Mouse (Mus musculus) fibroblast of lung, adult 2 months (primary cell): ENCODE measurements around the gene Ptms.

Experiments
- DNase-seq: peaks from one replicate; pipeline ENCODE4 v3.0.0-alpha.2; 2011; ENCODE audit warnings: low read depth

Ptms gene

DNA sequence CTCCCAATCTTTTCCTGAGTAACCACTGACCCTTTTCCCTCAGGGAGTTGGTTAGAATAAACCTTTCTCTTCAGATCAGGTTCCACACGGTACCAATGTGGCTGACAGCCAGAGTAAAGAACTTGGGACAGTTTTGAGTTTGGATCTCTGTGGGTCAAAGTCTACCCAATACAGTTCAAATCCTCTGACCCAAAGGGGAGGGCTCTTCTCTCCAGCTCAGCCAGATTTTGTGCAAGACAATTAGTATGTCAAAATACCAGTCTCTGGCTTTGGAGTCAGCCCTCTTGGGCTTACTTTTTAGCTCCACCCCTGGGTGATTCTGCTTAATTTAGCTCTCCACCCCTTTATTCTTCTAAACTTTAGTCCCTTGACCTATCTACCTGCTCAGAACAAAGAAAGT, 10.3 kb upstream of the Ptms start:
- DNase-seq = no peak

DNA sequence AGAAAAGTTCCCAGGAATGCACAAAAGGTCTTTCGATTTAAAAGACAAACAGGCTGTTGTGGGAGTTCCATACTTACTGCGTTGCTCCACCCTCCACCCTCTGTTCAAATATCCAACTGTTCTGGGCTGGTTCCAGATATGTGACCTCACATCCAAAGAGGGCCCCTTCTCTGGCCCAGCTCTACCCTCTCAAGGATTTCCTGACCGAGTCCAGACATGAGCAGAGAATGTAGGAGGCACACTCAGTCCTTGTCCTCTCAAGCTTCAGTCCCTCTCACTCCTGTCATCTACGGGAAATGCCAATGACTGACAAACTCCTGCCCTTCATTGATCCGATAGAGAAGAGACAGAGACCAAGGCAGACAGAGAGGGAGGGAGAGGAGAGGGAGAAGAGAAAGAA, 6.0 kb upstream of the Ptms start:
- no peak for DNase-seq

DNA sequence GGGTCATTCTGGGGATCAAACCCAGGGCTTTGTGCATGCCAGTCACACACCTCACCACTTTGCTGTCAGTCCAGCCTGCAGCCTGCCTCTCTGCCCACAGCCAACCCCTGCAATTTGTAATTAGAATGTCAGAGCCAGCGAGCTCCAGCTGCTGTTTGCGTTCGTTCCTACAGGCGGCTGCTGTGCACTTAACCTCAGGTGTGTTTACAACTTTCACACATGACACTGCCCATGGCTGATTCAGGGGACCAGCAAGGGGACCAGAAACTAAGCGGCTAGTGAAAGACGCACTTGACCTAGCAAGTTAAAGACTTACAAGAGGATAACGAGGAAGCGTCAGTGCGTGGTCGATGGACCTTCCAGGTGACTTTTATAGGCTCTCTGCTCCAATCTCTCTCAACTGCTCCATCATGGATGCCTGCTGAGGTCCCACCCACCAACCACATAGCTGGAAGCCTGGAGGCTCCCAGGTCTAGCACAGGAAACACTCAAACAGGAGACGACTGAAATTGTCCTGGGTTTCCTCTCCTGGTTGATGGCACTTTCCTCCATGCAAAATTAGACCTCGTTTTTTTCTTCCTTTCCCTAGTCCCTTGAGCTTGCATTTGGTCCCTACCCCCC, 5.4 kb upstream of the Ptms start:
- no peak for DNase-seq

DNA sequence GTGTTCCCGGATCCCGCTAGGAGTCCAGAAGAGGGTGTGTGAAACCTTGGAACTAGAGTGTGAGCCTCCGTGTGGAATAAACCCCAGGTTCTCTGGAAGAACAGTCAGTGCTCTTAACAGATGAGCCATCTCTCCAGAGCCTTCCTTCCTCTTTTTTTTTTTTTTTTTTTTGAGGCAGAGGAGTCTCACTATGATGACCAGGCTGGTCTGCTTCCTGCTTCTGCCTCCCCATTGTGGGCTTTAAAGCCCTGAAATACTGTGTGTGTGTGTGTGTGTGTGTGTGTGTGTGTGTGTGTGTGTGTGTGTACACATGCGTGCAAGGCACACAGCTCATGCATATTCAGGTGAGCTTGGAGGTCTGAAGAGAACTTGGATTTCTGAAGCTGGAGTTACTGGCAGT, 1.6 kb upstream of the Ptms start:
- DNase-seq = no peak

DNA sequence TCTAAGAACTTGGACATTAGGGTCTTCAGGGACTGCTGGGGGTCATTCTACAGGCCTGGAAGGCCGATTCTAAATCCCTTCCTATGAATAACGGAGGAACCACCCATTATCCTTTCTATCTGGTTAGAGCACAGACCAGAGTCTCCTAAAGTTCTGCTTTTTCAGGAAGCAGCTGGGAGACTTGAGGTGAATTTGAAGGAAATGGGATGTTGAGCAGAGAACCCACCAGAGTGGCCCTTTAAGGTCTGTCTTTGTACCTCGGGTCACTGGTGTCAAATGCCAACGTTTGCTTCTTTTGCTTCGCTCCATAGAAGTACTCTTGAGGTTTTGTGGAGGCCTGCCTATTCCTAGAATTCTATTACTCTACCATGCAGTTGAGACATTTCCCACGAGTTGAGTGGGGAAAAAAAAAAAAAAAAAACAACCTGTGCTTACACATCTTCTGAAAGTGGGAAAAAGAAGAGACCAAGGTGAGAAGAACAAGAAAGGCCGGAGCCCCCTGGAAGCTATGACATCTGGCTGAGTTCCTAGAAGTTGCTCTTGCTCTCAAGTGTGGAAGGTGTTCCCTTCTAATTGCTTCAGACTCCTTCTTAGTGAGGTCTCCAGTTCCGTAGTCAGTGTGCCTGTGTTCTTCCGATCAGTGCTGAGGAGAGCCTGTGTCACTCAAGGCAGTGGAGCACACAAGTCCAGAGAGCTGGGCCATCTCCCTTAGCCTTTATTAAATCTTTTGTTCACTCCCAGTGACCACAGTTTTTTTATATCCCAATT, 599 bp upstream of the Ptms start:
- DNase-seq = no peak

DNA sequence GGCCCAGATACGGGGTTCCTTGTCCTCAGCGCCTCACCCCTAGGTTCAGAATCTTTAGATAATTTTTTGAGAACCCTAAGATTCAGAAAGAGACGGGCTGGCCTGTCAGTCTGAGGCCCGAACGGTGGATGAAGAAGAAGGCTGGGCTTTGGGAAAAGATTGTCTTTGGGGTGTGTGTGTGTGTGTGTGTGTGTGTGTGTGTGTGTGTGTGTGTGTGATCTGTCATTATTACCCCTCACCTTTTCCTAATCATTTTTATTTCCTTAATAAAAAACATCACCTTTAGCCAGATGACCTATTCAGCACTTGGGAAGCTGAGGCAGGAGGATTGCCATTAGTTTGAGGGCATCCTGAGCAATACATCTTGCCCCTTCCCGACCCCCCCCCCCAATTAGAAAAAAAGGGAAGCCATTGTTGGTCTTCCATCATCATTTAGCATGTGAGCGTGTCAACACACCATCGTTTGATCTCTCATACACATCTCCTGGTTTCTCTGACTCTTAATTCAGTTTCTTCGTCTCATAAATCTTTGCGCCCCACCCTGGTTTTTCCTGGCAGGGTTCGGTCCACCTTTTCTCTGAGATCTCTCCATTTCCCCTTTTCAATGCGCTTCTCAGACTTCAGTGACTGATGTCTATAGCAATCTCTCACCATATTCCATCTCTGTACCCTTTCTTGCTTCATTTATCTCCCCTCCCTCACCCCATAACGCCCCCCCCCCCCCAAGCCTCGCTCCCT, 844 bp downstream of the Ptms start:
- DNase-seq = no peak

DNA sequence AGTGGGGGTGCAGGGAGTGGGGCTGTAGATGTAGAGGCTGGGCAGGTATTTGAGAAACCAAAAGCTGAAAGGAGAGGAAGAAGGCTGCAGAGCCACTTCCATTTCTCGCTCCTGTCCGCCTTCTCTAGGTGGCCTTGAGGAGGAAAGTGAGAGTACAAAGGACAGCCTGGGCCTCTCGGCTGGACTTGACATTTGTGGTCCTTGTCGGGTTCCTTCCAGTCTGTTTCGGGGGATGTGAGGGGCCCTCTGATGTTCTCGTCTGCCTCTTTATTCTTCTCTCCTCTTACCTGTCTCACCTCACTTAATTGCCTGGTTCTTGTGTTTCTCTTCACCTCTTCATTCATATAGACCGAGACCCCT, 1.6 kb downstream of the Ptms start:
- no peak for DNase-seq

DNA sequence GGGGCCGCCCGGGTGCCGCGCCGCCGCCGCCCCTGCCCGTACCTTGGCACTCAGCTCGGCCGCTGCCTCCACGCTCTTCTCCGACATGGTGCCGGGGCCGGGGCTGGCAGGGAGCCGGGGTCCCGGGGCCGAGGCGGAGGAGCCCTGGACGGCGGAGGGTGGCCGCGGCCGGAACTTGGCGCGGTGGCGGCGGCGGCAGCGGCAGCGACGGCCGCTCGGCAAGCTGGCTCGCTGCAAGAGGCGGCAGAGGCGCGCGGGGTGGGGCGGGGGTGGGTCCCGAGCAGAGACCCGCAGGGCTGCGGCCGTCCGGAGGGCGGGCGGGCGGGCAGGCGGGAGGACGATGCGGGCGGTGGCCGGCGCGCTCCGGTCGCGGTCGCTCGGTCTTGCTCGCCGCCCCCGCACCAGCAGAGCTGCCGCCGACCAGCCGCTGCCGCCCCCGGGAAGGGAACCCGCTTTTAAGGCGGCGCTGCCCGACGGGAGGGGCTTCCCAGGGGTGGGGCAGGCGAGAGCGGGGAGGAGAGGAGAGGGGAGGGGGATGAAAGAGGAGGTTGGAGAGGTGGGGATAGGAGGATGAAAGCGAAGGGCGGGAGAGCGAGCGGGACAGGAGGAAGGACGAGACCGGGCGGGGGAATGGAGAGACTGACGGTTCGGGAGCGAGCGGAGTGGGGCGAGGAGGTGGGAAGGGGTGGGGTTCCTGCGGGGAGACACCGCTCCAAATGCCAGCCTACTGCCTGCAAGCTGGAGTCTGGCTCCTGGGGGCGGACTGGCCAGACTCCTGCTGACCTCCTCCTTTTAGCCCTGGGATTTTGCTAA, 2.2 kb downstream of the Ptms start:
- peak; percentile 74 for DNase-seq

DNA sequence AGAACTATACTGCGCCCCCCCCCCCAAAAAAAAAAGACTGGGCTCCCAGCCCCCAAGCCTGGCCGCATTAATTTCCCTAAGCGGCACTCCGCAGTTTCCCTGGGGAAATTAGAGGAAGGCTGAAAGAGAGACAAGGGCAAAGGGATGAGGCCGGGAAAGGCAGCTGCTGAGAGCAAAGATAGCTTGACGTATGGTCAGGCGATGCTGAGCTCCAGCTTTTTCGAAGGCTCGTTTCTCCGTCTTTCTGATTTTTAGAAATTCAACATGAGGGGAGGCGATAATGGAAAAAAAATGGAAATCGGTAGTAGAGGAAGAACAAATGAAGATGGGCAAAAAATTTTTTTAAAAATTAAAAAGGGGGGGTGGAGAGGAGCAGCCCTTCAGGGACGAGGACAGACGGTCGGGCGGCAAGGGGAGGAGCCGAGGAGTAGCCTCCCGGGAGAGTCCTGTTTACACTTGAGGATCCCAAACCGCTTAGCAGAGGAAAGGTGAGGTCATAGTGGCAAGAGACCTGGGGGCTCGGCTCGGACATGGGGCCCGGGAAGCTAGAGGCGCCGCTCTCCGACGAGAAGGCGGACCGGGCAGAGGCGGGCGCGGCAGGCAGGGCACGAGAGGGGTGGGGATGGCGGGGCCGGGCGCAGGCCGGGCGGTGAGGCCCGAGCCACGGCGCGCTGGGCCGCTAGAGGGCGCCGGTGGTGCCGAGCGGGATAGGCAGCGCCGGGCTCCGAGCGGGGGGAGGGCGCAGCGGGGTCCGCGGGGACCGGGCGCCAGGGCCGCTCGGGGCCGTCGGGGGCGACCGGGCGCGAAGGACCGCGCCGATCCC, 3.0 kb downstream of the Ptms start:
- DNase-seq = peak; percentile 42

DNA sequence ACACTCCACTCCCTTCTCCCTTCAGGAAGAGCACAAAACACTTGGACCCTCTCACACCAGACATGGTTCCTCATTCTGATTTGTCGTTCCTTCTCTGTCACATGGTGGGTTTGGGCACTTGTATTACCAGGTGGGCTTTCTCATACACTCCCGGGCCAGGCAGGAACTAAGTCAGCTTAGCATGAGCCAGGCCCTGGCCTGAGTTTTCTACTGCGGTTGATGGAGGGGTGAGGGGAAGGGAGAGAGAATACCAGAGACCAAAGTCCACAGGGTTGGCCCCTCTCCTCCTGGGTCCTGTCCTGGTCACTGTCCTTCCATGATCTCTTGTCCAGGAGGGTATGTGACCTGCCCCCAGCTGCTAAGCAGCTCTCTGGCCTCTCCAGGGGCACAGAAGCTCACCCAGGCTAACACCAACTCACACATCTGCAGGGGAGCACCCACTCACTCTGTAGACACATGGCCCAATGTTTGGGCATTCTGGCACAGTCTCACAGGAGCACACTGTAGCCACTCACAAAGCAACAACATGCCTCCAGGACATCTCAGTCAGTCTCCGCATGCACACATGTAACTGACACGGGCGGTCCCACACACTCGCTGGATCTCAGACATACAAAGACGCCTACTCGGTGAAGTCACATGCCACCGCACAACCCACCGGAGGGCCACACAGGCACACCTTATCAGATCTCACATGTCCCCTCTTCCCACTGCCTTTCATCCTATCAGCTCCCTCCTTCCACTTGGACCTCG, 3.8 kb downstream of the Ptms start:
- no peak for DNase-seq

DNA sequence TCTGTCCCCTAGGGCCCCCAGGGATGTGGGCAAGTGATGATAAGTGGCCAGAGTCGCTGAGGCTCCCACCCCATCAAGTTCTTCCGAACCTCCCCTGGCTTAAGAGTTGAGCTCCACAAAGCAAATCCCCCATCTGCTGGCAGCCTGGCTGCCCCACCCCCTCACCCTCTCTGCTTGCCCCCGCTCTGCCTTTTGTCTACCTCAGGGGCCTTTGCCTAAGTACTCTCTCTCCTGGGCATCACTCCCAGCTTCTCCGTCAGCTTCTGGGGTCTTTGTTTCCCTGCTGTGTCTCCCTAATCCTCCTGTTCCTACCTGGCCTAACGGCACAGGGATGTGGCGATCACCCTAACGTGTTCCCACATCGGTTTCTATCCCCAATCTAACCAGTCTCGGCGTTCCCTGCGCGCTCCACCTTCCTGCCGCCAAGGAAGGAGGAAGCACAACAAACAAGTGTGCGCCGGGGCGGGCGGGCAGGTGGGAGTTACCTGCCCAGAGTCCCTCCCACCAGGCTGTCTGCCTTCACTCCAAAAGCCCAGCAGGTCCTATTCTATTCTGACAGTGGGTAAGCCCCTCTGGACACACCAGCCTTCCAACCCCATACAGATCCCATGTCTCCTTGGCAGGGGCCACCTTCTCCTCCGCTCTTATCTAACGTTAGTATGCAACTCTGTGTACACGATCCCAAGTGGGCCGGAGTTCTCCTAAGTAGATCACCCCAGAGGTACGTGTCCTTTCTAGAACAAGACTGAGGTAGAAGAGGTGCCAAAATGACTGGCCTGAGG, 4.6 kb downstream of the Ptms start:
- no peak for DNase-seq

DNA sequence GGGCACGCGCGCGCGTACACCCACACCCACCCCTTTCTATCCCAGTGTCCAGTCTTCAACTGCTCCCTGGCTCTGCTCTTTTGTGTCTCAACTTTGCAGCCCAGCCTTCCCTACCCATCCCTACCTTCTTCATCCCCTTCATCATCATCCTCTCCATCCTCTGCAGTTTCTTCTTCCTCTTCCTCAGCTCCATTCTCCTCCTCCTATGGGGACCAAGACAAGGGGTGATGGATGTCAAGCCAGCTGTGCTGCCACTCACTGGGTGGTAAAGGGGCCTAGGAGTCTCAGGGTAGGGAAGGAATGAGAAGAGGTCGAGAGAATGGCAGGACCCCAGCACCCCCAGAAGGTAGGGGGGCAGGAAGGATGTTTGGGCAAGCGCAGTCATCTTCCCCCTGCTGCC, 5.4 kb downstream of the Ptms start:
- DNase-seq = no peak

DNA sequence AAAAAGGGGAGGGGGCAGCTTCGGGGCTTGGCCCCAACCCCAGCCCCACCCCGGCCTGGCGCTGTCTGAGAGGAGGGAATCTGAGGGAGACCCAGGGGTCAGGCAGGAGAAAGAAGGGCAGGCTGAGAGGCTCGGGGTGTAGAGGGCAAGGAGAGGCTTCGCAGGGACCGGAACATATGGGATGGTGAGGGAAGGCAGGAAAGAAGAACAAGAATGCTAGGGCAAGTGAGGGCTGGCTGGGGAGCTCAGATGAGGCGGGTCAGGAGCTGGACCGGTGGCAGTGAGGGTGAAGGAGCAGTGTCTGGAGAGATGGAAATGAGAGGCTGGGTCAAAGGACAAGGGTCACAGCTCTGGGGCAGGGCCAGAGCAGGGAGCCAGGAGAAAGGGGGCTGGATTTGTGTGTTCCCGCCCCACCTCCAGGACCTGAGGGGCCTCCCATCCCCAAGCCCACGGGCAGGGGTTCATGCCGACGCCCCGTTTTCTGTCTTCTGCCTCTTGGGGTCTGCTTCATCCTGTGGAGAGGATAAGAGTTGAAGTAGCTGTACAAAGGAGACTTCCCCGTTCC, 6.1 kb downstream of the Ptms start:
- no peak for DNase-seq

DNA sequence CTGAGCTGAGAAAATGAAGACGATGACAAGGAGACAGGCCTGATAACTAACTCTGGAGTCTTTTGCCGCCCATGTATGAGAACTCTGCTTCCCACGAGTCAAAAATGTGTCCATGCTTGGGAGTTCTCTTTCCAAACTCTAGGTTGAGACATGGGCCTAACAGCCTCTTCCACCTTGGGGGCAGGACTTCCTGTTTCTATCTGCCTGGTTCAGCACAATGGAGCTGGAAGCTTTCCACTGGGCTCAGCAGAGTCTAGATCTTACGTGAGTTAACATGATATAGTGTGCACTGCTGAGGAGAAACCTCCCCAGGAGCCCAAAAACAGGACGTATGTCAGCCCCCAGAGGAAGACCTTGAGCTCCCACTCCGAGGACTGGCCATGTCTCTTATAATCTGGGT, 6.7 kb downstream of the Ptms start:
- no peak for DNase-seq

DNA sequence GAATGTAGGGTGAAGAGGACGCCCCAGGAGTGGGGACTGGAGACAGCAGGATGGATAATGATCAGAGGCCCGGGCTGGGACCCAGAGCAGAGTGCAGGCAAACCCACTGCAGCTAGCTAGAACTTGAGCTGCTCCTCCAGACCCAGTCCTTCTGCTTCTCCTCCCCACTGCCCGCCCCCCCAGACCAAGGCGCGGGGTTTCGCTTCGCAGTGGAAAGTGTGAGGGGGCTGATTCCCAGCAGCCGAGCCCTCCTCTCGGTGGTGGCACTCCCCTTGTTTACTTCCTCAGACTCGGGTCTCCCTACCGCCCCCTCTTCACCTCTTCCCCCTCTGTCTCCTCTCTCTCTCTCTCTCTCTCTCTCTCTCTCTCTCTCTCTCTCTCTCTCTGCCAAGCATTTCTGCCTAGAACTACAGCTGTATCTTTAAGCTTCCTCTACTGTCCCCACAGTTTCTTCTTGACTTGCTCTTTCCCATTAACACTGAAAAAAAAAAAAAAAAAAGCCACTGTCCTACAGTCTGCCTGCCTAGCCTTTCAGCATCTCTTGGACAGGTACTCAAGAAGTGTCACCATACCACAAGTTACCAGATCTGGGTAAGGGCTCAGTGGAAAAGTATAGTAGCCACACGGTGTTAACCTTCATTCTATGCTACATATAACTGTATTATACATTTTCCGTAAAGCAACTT, 8.2 kb downstream of the Ptms start, which contains the start of gene Lag3:
Gene Lag3 (minus strand): TSS at position 173 of the 686 bp plus-strand sequence.
- DNase-seq = no peak

DNA sequence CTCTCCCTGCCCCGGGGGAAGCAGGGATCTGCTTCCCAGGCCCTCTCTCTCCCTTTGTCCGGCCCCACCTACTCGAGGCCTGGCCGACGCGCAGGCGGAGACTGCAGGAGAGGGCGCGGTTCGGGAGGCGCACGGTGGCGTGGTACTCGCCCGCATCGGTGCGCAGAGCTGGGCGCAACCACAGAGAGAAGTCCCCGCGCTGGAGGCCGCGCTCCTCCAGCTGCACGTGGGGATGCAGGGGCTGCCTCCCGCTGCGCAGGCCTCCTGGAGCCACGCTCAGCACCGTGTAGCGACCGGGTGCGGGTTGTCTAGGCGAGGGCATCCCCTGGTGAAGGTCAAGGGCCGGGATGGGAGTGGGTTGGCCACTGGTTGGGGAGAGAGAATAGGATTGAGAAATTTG, 9.9 kb downstream of the Ptms start:
- no peak for DNase-seq

DNA sequence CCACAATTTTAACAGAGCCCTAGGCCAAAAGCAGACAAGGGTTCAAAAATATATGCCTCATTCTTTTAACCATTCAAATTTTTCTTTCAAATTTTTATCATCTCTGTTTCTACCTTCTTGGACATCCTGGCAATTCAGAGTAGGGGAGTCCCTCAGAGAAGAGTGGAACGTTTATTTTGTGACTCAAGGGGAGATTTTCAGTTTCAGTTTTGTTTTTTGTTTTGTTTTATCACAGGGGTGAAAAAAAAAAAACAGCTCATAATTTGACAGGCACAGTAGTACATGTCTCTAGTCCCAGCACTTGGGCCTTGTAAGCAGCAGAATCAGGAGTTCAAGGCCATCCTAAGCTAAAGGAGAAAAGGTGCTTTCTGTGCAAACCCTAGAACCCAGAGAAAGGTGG, 12.1 kb downstream of the Ptms start:
- DNase-seq = no peak

DNA sequence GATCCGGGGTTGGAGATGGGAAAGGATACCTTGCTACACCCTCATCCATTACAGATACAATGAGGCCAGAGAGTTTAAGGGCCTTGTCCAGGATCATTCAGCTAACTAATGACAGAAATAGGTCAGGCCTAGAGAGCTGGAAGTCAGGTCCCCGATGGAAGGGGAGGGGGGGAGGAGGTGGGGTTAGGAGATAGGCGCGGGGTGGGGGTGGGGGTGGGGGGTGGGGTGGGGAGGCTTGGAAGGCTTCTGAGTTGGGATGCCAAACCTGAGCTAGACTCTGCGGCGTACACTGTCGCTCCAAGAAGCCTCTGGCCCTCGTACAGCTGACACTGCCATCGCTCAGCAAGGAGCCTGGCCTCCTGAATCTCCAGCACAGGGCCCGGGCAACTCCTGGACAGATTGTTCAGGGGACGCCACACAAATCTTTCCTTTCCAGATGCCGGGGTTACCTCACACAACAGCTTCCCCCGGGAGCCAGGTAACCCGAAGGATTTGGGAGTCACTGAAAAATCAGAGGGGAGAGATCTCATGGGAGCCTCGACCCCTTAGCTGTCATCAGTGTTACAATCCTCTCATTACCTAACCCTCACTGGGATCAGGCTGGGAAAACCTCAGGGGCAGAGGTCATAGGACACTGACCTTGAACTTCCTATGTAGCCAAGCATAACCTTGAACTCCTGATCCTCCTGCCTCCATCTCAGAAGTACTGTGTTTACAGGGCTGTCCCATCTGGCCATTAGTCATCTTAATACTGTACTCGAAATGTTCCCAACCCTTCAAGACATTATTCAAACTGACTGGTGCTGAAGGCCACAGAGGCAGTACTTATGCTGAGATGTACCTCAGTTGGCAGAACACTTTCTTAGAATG, 14.7 kb downstream of the Ptms start:
- no peak for DNase-seq
